Mouse (Mus musculus) heart, postnatal 10 days (tissue): Measurements from ENCODE around the gene Pfkp. TPM values are rescaled to one million over a fixed set of nuclear protein-coding genes. Genes with fewer than 3 reads are reported as not detected.
A peak's percentile ranks its signal among the peaks of the same experiment; 100 is the strongest.

ENCODE experiments used
- DNase-seq, 2 experiments: peaks; one replicate each; pipeline ENCODE4 v3.0.0; 2021
- intact Hi-C: fragments of 180-260 bp; cut with DNase I; formaldehyde crosslinking; loops from one replicate; pipeline ENCODE4 v1.15.1; 2025
- total RNA-seq, 2 experiments: library from RNA; stranded (reverse); gene quantifications; 2 replicates each; pipeline ENCODE4 v1.2.3; 2021

Pfkp gene
- total RNA-seq, 2 experiments from 2014 or later, result 67.3 to 78.2 TPM

DNA sequence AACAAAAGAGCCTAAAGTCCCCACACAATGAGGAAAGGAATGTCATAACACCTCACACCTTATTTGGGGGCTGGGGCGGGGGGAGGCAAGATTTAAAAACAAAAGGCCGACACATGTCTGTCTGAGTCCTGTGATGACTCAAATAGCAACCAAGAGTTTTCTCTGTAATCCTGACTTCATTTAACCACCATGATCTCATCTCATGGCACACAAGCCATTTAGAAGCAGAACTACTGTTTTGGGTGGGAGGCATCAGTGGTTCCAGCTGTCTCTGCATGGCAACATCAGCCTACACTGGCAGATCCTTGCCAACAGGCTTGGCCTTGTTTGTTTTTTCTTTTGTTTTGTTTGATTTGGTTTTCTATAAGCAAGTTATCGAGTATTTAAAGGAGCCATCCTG is 29.9 kb downstream of the Pfkp start:
- intact Hi-C loops, result no loop called here
- DNase-seq, result no peak

GRCm38 (mm10) chr13:6613690-6614445 is 34.7 kb downstream of the Pfkp start:
- intact Hi-C loops, result no loop called here
- DNase-seq, result no peak

DNA sequence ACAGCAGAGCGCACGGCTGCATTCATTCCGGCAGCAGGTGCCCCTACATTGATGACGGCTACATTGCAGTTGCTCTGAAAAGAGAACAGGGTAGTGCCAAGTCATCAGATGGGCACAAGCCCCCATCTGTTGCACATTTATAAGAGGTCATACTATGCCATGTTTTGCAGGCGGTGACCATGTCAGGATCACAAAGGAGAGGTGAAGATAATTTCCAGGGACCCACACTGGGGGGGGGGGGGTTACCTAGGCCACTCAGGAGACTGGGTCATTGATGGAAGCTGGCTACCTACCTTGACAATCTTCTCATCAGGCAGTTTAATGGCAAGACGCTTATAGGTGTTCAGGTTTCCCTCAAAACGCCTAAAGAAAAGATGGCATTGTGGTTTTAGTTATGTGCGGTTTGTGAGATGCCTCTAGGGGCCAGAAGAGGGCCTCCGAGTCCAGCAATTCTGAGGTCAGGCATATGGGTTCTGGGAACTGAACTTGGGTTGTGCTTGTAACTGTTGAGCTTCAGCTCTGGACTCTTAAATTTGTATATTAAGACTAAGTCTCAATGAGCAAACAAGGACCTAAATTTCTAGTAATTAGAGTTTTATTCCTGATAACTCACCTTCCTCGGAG is 45.7 kb downstream of the Pfkp start:
- intact Hi-C loops, result loop anchor here (5.0 kb wide), 1 partner anchor 84 kb away; no protein-coding TSS in a partner anchor
- no peak for DNase-seq

GRCm38 (mm10) chr13:6601676-6602075 is 46.9 kb downstream of the Pfkp start:
- intact Hi-C loops, result loop anchor here (5.0 kb wide), 1 partner anchor 86 kb away; no protein-coding TSS in a partner anchor
- no peak for DNase-seq

GRCm38 (mm10) chr13:6600626-6601025 is 48.0 kb downstream of the Pfkp start:
- intact Hi-C loops, result loop anchor here (5.0 kb wide), 1 partner anchor 87 kb away; no protein-coding TSS in a partner anchor
- DNase-seq, result no peak

DNA sequence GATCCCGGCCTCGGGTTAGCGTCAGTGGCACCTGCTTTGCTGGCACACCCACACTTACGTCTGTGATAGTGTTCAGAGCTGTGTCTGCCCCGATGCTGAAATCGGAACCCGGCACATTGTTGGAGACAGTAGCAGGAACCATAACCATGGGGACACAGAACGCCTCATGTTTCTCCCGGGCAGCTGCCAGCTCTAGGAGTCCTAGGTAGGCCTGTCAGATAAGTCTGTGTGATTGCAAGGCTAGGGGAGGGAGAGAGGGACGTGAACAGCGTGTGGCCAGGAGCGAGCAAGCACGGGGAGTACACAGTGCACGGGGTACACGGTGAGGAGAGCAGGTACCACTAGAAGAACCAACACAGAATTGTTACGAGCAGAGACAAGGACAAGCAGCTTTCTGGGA is 50.8 kb downstream of the Pfkp start:
- peak; percentile 29 to 37 for DNase-seq
- intact Hi-C loops, result no loop called here

GRCm38 (mm10) chr13:6595403-6595802 is 53.2 kb downstream of the Pfkp start:
- intact Hi-C loops, result no loop called here
- DNase-seq, result no peak

GRCm38 (mm10) chr13:6590846-6591245 is 57.7 kb downstream of the Pfkp start:
- peak; percentile 13 to 14 for DNase-seq
- intact Hi-C loops, result no loop called here

- intact Hi-C loops, result no loop called here
- no peak for DNase-seq
These were observed 62.6 kb downstream of the Pfkp start for GRCm38 (mm10) chr13:6586009-6586408.

- no peak for DNase-seq
- intact Hi-C loops, result no loop called here
These were observed 65.0 kb downstream of the Pfkp start for GRCm38 (mm10) chr13:6583499-6584125.

DNA sequence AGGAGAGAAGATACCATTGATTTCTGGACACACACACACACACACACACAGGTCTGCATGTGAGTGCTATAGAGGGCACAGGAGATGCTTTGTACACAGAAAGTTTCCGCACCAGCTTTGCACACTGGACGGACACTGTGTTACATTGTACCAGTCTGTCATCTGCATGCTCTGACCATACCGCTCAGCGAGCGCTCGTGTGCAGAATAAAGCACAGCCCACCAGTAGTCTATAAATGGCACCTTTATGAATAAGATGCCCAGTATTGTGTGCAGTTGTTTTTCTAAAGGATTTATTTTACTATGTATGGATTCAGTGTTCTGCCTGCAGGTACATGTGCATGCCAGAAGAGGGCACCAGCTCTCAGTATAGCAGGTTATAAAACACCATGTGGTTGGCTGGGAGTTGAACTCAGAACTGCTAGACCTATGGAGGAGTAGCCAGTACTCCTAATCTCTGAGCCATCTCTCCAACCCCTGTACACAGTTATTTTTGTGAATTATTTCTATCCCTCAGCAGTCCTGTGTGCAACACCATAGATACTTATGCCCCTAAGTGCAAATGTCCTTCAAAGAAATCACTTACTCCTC is 72.6 kb downstream of the Pfkp start:
- no peak for DNase-seq
- intact Hi-C loops, result no loop called here

GRCm38 (mm10) chr13:6565571-6565970 is 83.0 kb downstream of the Pfkp start:
- intact Hi-C loops, result no loop called here
- no peak for DNase-seq

- no peak for DNase-seq
- intact Hi-C loops, result no loop called here
These were observed 86.2 kb downstream of the Pfkp start for GRCm38 (mm10) chr13:6562409-6562808.

GRCm38 (mm10) chr13:6557771-6558170 is 90.8 kb downstream of the Pfkp start:
- intact Hi-C loops, result no loop called here
- no peak for DNase-seq

DNA sequence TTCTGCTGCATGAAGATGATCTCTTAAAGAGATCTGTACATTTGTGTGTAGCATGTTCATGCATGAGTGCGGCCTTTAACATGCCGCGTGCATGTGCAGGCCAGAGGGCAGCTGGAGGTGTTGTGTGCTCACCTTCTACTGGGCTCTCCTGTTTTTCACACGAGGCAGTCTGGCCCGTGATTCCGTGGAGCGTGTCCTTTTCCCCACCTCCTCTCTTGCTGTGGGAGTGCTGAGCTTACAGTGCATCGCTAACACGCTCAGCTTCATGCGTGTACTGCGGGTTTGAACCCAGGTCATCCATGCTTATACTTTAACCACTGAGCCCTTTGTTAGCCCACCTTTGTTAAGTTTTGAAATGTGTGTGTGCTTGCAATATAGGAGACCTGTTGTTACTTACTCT is 92.9 kb downstream of the Pfkp start:
- DNase-seq, result no peak
- intact Hi-C loops, result no loop called here

GRCm38 (mm10) chr13:6553708-6554107 is 94.9 kb downstream of the Pfkp start:
- DNase-seq, result no peak
- intact Hi-C loops, result no loop called here

DNA sequence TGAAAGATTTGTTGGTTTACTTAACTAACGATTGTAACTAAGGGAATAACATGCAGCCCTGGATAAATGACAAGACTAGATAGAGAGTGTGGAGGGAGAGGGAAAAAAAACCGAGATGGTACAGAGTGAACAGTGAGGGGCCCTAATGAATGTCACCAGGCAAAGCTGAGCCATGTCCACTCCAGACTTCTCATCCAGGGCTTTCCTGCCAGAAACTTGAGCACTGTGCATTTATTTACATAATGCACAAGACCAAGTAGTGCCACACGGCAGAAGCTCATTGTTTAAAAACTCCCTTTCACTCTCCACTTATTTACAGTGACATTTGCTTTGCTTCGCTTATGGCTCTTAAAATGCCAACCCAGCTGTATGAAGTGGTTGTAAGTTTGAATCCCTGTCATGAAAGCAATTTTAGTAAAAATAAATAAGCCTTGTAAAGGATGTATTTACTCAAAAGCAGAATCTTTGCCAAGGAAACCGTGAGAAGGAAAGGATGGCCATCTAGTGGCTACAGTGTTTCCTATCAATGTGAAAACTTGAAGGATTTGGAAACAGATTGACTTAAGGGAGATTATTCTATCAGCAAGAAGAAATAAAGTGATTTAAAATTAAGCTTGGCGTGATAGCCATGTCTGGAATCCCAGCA is 113.2 kb downstream of the Pfkp start:
- intact Hi-C loops, result loop anchor here (2.0 kb wide), 1 partner anchor 1869 kb away; no protein-coding TSS in a partner anchor
- DNase-seq, result peak; percentile 28 to 32

GRCm38 (mm10) chr13:6532683-6533082 is 115.9 kb downstream of the Pfkp start:
- intact Hi-C loops, result no loop called here

More at GRCm38 (mm10) chr13:6532683-6533082, 115.9 kb downstream of the Pfkp start:
- peak; percentile 24 to 45 for DNase-seq
